Mouse (Mus musculus) heart, embryonic 14.5 days (tissue): ENCODE data around the gene Gria2. TPM values are rescaled to one million over a fixed set of nuclear protein-coding genes. Genes with fewer than 3 reads are reported as not detected.

ENCODE experiments used
- ATAC-seq: fragments of 200-750 bp; cut with Nextera tagmentation; 2 replicates; pipeline ENCODE4 v1.8.0; 2017; ENCODE audit warnings: low read depth, moderate TSS enrichment; ENCODE audit not compliant: insufficient number of reproducible peaks, insufficient read depth, low FRiP score
- H3K27ac ChIP-seq, 2 experiments: fragments of 200-500 bp in 1 of 2; fragments of 300-500 bp in 1 of 2; sonication (generic) in 1 of 2; replicated peaks in 1 of 2; 2 replicates each; pipeline ENCODE4 v1.5.1; 2012 to 2014; ENCODE audit warnings: low read depth in 2 of 2, low read length in 2 of 2, control low read depth in 1 of 2, mild to moderate bottlenecking in 1 of 2, mixed read lengths in 1 of 2; ENCODE audit not compliant: control insufficient read depth in 1 of 2, insufficient read depth in 1 of 2
- H3K27me3 ChIP-seq: fragments of 300-500 bp; sonication (generic); 2 replicates; pipeline ENCODE4 v1.6.1; 2014; ENCODE audit warnings: mild to moderate bottlenecking, low read length, control low read depth; ENCODE audit not compliant: control insufficient read depth, insufficient read depth
- H3K36me3 ChIP-seq: fragments of 300-500 bp; sonication (generic); 2 replicates; pipeline ENCODE4 v1.6.1; 2014; ENCODE audit warnings: mild to moderate bottlenecking, control low read depth, low read length, mixed read lengths; ENCODE audit not compliant: control insufficient read depth, insufficient read depth
- H3K4me1 ChIP-seq, 2 experiments: fragments of 200-500 bp in 1 of 2; fragments of 300-500 bp in 1 of 2; sonication (generic) in 1 of 2; 2 replicates each; pipeline ENCODE4 v1.6.1; 2012 to 2014; ENCODE audit warnings: low read length in 2 of 2, control low read depth in 1 of 2, mixed read lengths in 1 of 2; ENCODE audit not compliant: control insufficient read depth in 2 of 2, insufficient read depth in 2 of 2
- H3K4me2 ChIP-seq: fragments of 300-500 bp; sonication (generic); 2 replicates; pipeline ENCODE4 v1.6.1; 2014; ENCODE audit warnings: mild to moderate bottlenecking, low read length
- H3K4me3 ChIP-seq, 2 experiments: fragments of 200-500 bp in 1 of 2; fragments of 300-500 bp in 1 of 2; sonication (generic) in 1 of 2; 2 replicates each; pipeline ENCODE4 v1.5.1; 2012 to 2014; ENCODE audit warnings: low read length in 2 of 2, mild to moderate bottlenecking in 2 of 2, control low read depth in 1 of 2, low read depth in 1 of 2, moderate library complexity in 1 of 2; ENCODE audit not compliant: control insufficient read depth in 1 of 2, insufficient read depth in 1 of 2
- H3K9ac ChIP-seq: fragments of 300-500 bp; sonication (generic); 2 replicates; pipeline ENCODE4 v1.6.1; 2014; ENCODE audit warnings: mild to moderate bottlenecking, low read length
- H3K9me3 ChIP-seq: fragments of 300-500 bp; sonication (generic); 2 replicates; pipeline ENCODE4 v1.6.1; 2016; ENCODE audit warnings: low read length, control low read depth; ENCODE audit not compliant: control insufficient read depth
- WGBS: fragments of 180-500 bp; shearing (Covaris S2); extraction: QIAGEN DNeasy Blood & Tissue Kit; methylation state at CpG from one replicate; pipeline ENCODE4 v1.1.7; 2014; 5-methylcytosine and 5-hydroxymethylcytosine counted together
- polyA plus RNA-seq: library from polyadenylated mRNA; unstranded; fragments of >200 nt; fragmentation: Nextera tagmentation; extraction: Ambion mirVana; gene quantifications from 2 replicates; pipeline ENCODE4 v1.2.1, GENCODE M21; 2014

The Gria2 gene
- polyA plus RNA-seq, 1 experiment from 2014 or later: 1.2 TPM

- Histone ChIP-seq H3K4me2 (no peak overlapping the region), H3K27me3 (no peaks in the 10 kb centered on the region), H3K4me3 (no peak overlapping the region), H3K9ac (no peak overlapping the region), H3K27ac (no peak overlapping the region), H3K36me3 (no peaks in the 10 kb centered on the region), H3K4me1 (no peaks in the 10 kb centered on the region), H3K9me3 (no peaks in the 10 kb centered on the region)
- no peak for ATAC-seq
- 58% methylated on average over 3 of the region's 3 CpGs for WGBS
These were observed 77.4 kb downstream of the Gria2 start for GRCm38 (mm10) chr3:80725205-80725604.

- H3K9ac ChIP-seq: no peak overlapping the region
- ATAC-seq: no peak
- 38% methylated on average over 3 of the region's 3 CpGs for WGBS
These were observed 89.5 kb downstream of the Gria2 start for GRCm38 (mm10) chr3:80713123-80713522.

DNA sequence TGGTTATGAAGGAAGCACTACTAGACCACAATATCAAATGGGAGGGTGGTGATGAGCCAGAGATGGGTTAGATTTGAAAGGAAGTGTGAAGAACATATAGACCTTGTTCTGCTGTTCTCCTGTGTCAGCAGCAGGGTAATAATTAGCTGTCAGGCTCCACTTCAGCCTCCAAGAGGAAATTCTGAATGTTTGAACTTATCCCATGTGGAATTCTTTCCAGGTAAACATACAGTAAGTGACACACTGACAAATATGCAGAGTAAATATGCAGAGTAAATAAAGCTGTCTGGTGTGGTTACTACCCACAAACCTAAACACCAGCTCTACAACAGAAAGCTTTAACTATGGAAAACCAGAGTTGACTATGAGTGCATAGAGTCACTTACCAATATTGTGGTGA lies 93.6 kb downstream of the Gria2 start:
- no peak overlapping the region for H3K4me2 ChIP-seq
- no peak overlapping the region for H3K4me3 ChIP-seq
- no peaks in the 10 kb centered on the region for H3K36me3 ChIP-seq
- H3K27me3 ChIP-seq: no peaks in the 10 kb centered on the region
- ATAC-seq: no peak
- no peaks in the 10 kb centered on the region for H3K4me1 ChIP-seq
- no peak overlapping the region for H3K27ac ChIP-seq
- no peaks in the 10 kb centered on the region for H3K9me3 ChIP-seq
- H3K9ac ChIP-seq: no peak overlapping the region

More at GRCm38 (mm10) chr3:80713123-80713522, 89.5 kb downstream of the Gria2 start:
- H3K36me3 ChIP-seq: no peaks in the 10 kb centered on the region
- no peak overlapping the region for H3K4me3 ChIP-seq
- no peaks in the 10 kb centered on the region for H3K27me3 ChIP-seq
- no peaks in the 10 kb centered on the region for H3K4me1 ChIP-seq
- no peak overlapping the region for H3K4me2 ChIP-seq
- H3K9me3 ChIP-seq: no peaks in the 10 kb centered on the region
- H3K27ac ChIP-seq: no peak overlapping the region

- Histone ChIP-seq H3K4me3 (no peak overlapping the region), H3K9ac (no peak overlapping the region), H3K27ac (no peak overlapping the region), H3K4me2 (no peak overlapping the region), H3K36me3 (no peaks in the 10 kb centered on the region), H3K9me3 (no peaks in the 10 kb centered on the region), H3K27me3 (no peaks in the 10 kb centered on the region), H3K4me1 (no peaks in the 10 kb centered on the region)
- 81% methylated on average over 3 of the region's 3 CpGs for WGBS
- ATAC-seq: no peak
These were observed 100.5 kb downstream of the Gria2 start for GRCm38 (mm10) chr3:80702173-80702572.

GRCm38 (mm10) chr3:80697523-80697922 lies 105.1 kb downstream of the Gria2 start:
- 72% methylated on average over 4 of the region's 4 CpGs for WGBS
- ATAC-seq: no peak
- H3K4me3 ChIP-seq: no peak overlapping the region
- H3K27me3 ChIP-seq: no peaks in the 10 kb centered on the region
- no peaks in the 10 kb centered on the region for H3K4me1 ChIP-seq
- H3K36me3 ChIP-seq: no peaks in the 10 kb centered on the region
- H3K27ac ChIP-seq: no peak overlapping the region
- no peaks in the 10 kb centered on the region for H3K9me3 ChIP-seq
- no peak overlapping the region for H3K9ac ChIP-seq
- H3K4me2 ChIP-seq: no peak overlapping the region

DNA sequence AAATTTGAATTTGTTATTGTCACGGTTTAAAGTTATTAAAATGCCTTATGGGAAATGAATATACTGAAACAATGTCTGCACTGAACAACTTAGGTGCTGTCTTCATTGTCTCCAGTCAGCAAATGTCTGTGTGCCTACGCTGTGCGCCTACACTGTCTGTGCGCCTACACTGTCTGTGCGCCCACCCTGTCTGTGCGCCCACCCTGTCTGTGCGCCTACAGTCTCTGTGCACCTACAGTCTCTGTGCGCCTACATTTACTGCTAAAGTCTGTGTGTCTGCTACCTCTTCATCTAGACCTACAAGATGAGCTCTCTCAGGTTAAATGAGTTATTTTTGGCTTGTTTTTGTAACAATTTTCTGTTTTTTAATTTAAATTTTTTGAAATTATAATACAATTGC lies 107.7 kb downstream of the Gria2 start:
- no peak for ATAC-seq
- Histone ChIP-seq H3K4me2 (no peak overlapping the region), H3K4me1 (no peaks in the 10 kb centered on the region), H3K4me3 (no peak overlapping the region), H3K9me3 (no peaks in the 10 kb centered on the region), H3K27ac (no peak overlapping the region), H3K9ac (no peak overlapping the region), H3K36me3 (no peaks in the 10 kb centered on the region), H3K27me3 (no peaks in the 10 kb centered on the region)
- WGBS: 97% methylated on average over 8 of the region's 8 CpGs

DNA sequence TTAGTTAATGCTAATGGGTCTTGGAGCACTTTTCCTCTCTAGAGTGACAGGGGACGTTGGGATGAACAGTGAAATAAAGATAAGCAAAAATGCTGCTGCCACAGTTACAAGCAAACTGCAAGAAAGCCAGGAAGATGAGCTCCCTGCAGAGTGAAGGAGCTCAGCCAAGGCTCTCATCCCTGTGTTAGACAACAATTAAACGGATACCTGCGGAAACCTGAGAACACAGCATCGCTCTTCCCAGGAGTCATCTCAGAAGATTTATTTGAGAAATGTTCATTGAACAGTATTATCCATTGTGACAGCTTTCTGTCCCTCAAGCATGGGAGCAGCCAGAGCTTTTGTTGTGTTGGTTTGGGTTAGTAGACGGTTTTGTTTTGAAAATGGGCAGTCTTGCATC lies 137.5 kb downstream of the Gria2 start:
- Histone ChIP-seq H3K27ac (no peak overlapping the region), H3K36me3 (no peaks in the 10 kb centered on the region), H3K4me1 (no peaks in the 10 kb centered on the region), H3K27me3 (no peaks in the 10 kb centered on the region), H3K4me2 (no peak overlapping the region), H3K9me3 (no peaks in the 10 kb centered on the region), H3K4me3 (no peak overlapping the region), H3K9ac (no peak overlapping the region)
- WGBS: 63% methylated on average over 5 of the region's 5 CpGs
- no peak for ATAC-seq

GRCm38 (mm10) chr3:80663293-80663692 lies 139.3 kb downstream of the Gria2 start:
- Histone ChIP-seq H3K4me1 (no peaks in the 10 kb centered on the region), H3K27me3 (no peaks in the 10 kb centered on the region), H3K4me2 (no peak overlapping the region), H3K27ac (no peak overlapping the region), H3K36me3 (no peaks in the 10 kb centered on the region), H3K9ac (no peak overlapping the region), H3K4me3 (no peak overlapping the region), H3K9me3 (no peaks in the 10 kb centered on the region)
- no peak for ATAC-seq
- 60% methylated on average over 2 of the region's 2 CpGs for WGBS
